Mouse (Mus musculus) stomach, postnatal 0 days (tissue): ENCODE results near the gene Cyp46a1.

ENCODE experiments used
- CTCF ChIP-seq: IDR thresholded peaks from 2 replicates; pipeline ENCODE4 v1.5.1; 2016; ENCODE audit warnings: antibody characterized with exemption, low read depth, mild to moderate bottlenecking, moderate library complexity
- EP300 ChIP-seq: optimal IDR thresholded peaks from 2 replicates; pipeline ENCODE3; 2016; ENCODE audit warnings: antibody characterized with exemption

DNA sequence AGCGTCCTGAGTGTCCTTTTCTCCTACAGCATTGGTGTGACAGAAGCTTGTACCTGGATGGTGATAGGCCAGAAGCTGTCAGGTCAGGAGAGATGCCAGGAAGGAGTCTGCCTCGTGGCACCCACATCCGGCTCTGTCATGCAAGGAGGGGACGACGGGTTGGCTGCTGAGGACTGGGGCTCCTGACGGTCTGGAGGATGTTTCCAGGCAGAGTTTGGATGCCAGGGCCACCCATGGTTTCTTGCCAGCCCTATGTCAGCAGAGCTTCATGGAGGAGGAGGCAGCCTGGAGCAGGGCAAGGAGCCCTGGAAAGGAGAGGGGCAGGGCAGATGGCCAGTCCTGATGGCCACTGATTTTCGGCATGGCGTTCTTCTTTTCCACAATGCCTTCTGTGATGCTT lies 65.0 kb downstream of the Cyp46a1 start:
- TF ChIP-seq CTCF (no peak), EP300 (no peak)
